ENCODE assay signal across 19 mouse cellular contexts in the genomic region with DNA sequence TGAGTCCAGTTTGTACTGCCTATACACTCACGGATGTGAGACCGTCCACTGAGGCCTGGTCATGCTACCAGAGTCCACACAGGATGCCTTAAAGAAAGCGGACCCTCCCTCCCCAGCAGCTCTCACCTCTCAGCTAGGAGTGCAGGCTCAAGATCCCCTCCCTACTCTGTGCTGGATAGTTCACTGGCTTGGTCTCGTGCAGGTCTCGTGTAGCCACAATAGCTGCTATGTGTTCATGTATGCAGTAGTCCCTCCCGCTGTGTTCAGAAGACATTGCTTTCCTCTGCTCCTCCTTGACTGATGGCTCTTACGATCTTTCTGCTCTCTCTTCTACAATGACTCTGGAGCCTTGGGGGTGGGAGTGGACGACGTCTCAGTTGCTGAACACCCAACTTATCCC. TPM values are rescaled to one million over a fixed set of nuclear protein-coding genes. Genes with fewer than 3 reads are reported as not detected.
DNase-seq lines count a peak whose midpoint lies in the region; ATAC-seq and TF ChIP-seq lines count a peak whose summit lies in the region.
"Had no signal": no experiment of that assay in that cellular context is flagged by ENCODE, and none has a peak within 500 bp of the region (broad histone marks: within the 10 kb centered on the region; RNA-seq: fewer than 3 reads in every experiment).

No protein-coding gene starts in this region.

- H3K4me1 ChIP-seq in limb, embryonic 11.5 days (ENCODE audit: control insufficient read depth, insufficient read depth, low read length) = no peaks in the 10 kb centered on the region
- H3K4me1 ChIP-seq in limb, embryonic 10.5 days = peaks cover 4% of the 10 kb centered on the region
- H3K4me1 ChIP-seq in stomach, embryonic 16.5 days (ENCODE audit: control insufficient read depth, insufficient read depth, low read length) = no peaks in the 10 kb centered on the region
- H3K4me1 ChIP-seq in stomach, postnatal 0 days (replicated peaks; ENCODE audit: control insufficient read depth, insufficient read depth) = no peaks in the 10 kb centered on the region
- H3K4me1 ChIP-seq: heart, embryonic 13.5 days; hindbrain, embryonic 15.5 days had no signal

- no peak for ATAC-seq in limb, embryonic 11.5 days (ENCODE audit: insufficient number of reproducible peaks, low FRiP score, low TSS enrichment, low read depth)
- 0 out of 2 replicates have a peak, but pooled peaks have one; percentile 29 for ATAC-seq in stomach, embryonic 16.5 days (ENCODE audit: insufficient read depth, low FRiP score)
- ATAC-seq in stomach, postnatal 0 days (ENCODE audit: low FRiP score, low TSS enrichment) = no peak
- peak; percentile 13; the same call in 1 of the 2 replicates for ATAC-seq in monocyte, adult 5-6 weeks (replicated peaks; ENCODE audit: insufficient number of reproducible peaks, low FRiP score, low TSS enrichment, poor library complexity, severe bottlenecking)
- no peak for ATAC-seq in megakaryocyte progenitor cell, adult 5-6 weeks (replicated peaks; ENCODE audit: poor library complexity)
- ATAC-seq: intestine, postnatal 0 days had no signal

- H3K27me3 ChIP-seq in limb, embryonic 11.5 days (ENCODE audit: control insufficient read depth, insufficient read depth, low read length) = no peaks in the 10 kb centered on the region
- H3K27me3 ChIP-seq in limb, embryonic 10.5 days (ENCODE audit: low read depth, poor library complexity, severe bottlenecking) = 0 out of 2 replicates have a peak, but pooled peaks cover 6% of the 10 kb centered on the region
- H3K27me3 ChIP-seq in stomach, embryonic 16.5 days (ENCODE audit: control insufficient read depth, insufficient read depth, low read length) = no peaks in the 10 kb centered on the region
- H3K27me3 ChIP-seq in stomach, postnatal 0 days (ENCODE audit: control insufficient read depth, insufficient read depth, low read length) = no peaks in the 10 kb centered on the region; the same call in 1 of the 2 replicates
- H3K27me3 ChIP-seq: hindbrain, embryonic 15.5 days had no signal

- no peak for TF ChIP-seq CTCF in stomach, postnatal 0 days (IDR thresholded peaks at IDR 0.05; ENCODE audit: low read depth)

- H3K9ac ChIP-seq in limb, embryonic 11.5 days (ENCODE audit: low read length) = no peak overlapping the region
- H3K9ac ChIP-seq in stomach, embryonic 16.5 days (ENCODE audit: low read length) = no peak overlapping the region
- H3K9ac ChIP-seq in stomach, postnatal 0 days (ENCODE audit: low read length) = no peak overlapping the region
- H3K9ac ChIP-seq: embryonic facial prominence, embryonic 15.5 days; heart, embryonic 13.5 days; hindbrain, embryonic 15.5 days had no signal

- 86% methylated on average over 9 of the region's 9 CpGs for WGBS in limb, embryonic 11.5 days
- WGBS in limb, embryonic 10.5 days = 87% methylated on average over 9 of the region's 9 CpGs
- WGBS in stomach, embryonic 16.5 days = 82% methylated on average over 9 of the region's 9 CpGs
- WGBS in stomach, postnatal 0 days = 87% methylated on average over 9 of the region's 9 CpGs

- H3K36me3 ChIP-seq in limb, embryonic 11.5 days (ENCODE audit: control insufficient read depth, insufficient read depth, low read length) = no peaks in the 10 kb centered on the region
- no peaks in the 10 kb centered on the region for H3K36me3 ChIP-seq in limb, embryonic 10.5 days
- H3K36me3 ChIP-seq in stomach, embryonic 16.5 days (ENCODE audit: control insufficient read depth, insufficient read depth, low read length) = no peaks in the 10 kb centered on the region
- no peaks in the 10 kb centered on the region for H3K36me3 ChIP-seq in stomach, postnatal 0 days (ENCODE audit: control insufficient read depth, insufficient read depth, low read length)
- H3K36me3 ChIP-seq: embryonic facial prominence, embryonic 15.5 days; heart, embryonic 13.5 days; hindbrain, embryonic 15.5 days had no signal

- no peaks in the 10 kb centered on the region for H3K9me3 ChIP-seq in limb, embryonic 11.5 days (ENCODE audit: control insufficient read depth, low read length)
- no peaks in the 10 kb centered on the region for H3K9me3 ChIP-seq in limb, embryonic 10.5 days (replicated peaks)
- H3K9me3 ChIP-seq in stomach, embryonic 16.5 days (replicated peaks; ENCODE audit: control insufficient read depth, low read length) = no peaks in the 10 kb centered on the region
- no peaks in the 10 kb centered on the region for H3K9me3 ChIP-seq in stomach, postnatal 0 days (ENCODE audit: control insufficient read depth, low read length)
- H3K9me3 ChIP-seq: embryonic facial prominence, embryonic 15.5 days; heart, embryonic 13.5 days; hindbrain, embryonic 15.5 days had no signal

- no peak overlapping the region for H3K27ac ChIP-seq in limb, embryonic 11.5 days (replicated peaks; ENCODE audit: low read depth, low read length)
- H3K27ac ChIP-seq in limb, embryonic 10.5 days = no peak overlapping the region
- H3K27ac ChIP-seq in stomach, embryonic 16.5 days (ENCODE audit: low read length) = no peak overlapping the region
- no peak overlapping the region; the same call in 1 of the 2 replicates for H3K27ac ChIP-seq in stomach, postnatal 0 days (replicated peaks)
- H3K27ac ChIP-seq: embryonic facial prominence, embryonic 15.5 days; heart, embryonic 13.5 days; hindbrain, embryonic 15.5 days had no signal

- DNase-seq in limb, embryonic 11.5 days (ENCODE audit: low spot score) = peak; percentile 15
- no peak for DNase-seq in limb, embryonic 10.5 days (ENCODE audit: low spot score)
- DNase-seq in stomach, postnatal 0 days (ENCODE audit: low spot score) = no peak
- peak; percentile 71 for DNase-seq in ZHBTc4 (ENCODE audit: low read depth, low spot score)
- no peak for DNase-seq in frontal cortex, postnatal 36 days (ENCODE audit: low spot score in 2 of 2)
- DNase-seq: adrenal gland, postnatal 10 days; cerebellum, adult 18-20 months; cerebellum, adult 9-11 months; cerebellum, postnatal 36 days; gastrocnemius, postnatal 14 days; heart, postnatal 36 days had no signal

- no peak overlapping the region for H3K4me3 ChIP-seq in limb, embryonic 11.5 days (ENCODE audit: low read depth, low read length)
- no peak overlapping the region for H3K4me3 ChIP-seq in limb, embryonic 10.5 days
- no peak overlapping the region for H3K4me3 ChIP-seq in stomach, embryonic 16.5 days (replicated peaks; ENCODE audit: low read length)
- no peak overlapping the region for H3K4me3 ChIP-seq in stomach, postnatal 0 days (ENCODE audit: low read depth, low read length)
- H3K4me3 ChIP-seq: embryonic facial prominence, embryonic 15.5 days; erythroblast, embryonic 14.5 days; heart, embryonic 13.5 days; hindbrain, embryonic 15.5 days had no signal

- TF ChIP-seq EP300 in stomach, postnatal 0 days (optimal IDR thresholded peaks at IDR 0.05) = no peak

- H3K4me2 ChIP-seq in limb, embryonic 11.5 days (ENCODE audit: low read depth, severe bottlenecking) = no peak overlapping the region
- no peak overlapping the region for H3K4me2 ChIP-seq in stomach, embryonic 16.5 days (ENCODE audit: low read depth, low read length)
- H3K4me2 ChIP-seq in stomach, postnatal 0 days (replicated peaks; ENCODE audit: low read depth) = no peak overlapping the region
- H3K4me2 ChIP-seq: embryonic facial prominence, embryonic 15.5 days; heart, embryonic 13.5 days; hindbrain, embryonic 15.5 days had no signal

RNA-seq across cellular contexts. Expression of gene Etv3, which starts 26.9 kb away (rescaled TPM):
- 10.5 and 11.2 TPM in 2 replicates for polyA plus RNA-seq in limb, embryonic 11.5 days (2014; fragmentation: Nextera tagmentation; extraction: Ambion mirVana)
- 12.1 and 13.9 TPM in 2 replicates for polyA plus RNA-seq in limb, embryonic 10.5 days (2016; fragmentation: Nextera tagmentation; extraction: Ambion mirVana)
- 14.4 and 17.1 TPM in 2 replicates for polyA plus RNA-seq in stomach, embryonic 16.5 days (2015; fragmentation: Nextera tagmentation; extraction: Ambion mirVana)
- polyA plus RNA-seq in stomach, postnatal 0 days (2015; fragmentation: Nextera tagmentation; extraction: Ambion mirVana) = 11.8 and 13.6 TPM in 2 replicates
- total RNA-seq in monocyte, adult 5-6 weeks (2017) = 33.2 to 39.3 TPM (median 38.3 TPM) in 3 replicates
- total RNA-seq in megakaryocyte progenitor cell, adult 5-6 weeks (2015) = 7.4 and 8.5 TPM in 2 replicates
- total RNA-seq in megakaryocyte progenitor cell, adult 5-6 weeks (2017) = 9.2 and 9.5 TPM in 2 replicates

Comparison
In these comparisons a context has a peak if more than half of its experiments do, and no peak if none do; other contexts are left out.
1. ATAC-seq: peak in stomach, embryonic 16.5 days (single experiment) and monocyte, adult 5-6 weeks (single experiment); none in limb, embryonic 11.5 days (single experiment), stomach, postnatal 0 days (single experiment) and megakaryocyte progenitor cell, adult 5-6 weeks (single experiment).
2. DNase-seq: peak in limb, embryonic 11.5 days (single experiment) and ZHBTc4 (single experiment); none in limb, embryonic 10.5 days (single experiment), stomach, postnatal 0 days (single experiment) and frontal cortex, postnatal 36 days (0 of 2).